Mouse (Mus musculus) limb, embryonic 12.5 days (tissue): ENCODE results near the gene Gm12248. TPM values are rescaled to one million over a fixed set of nuclear protein-coding genes. Genes with fewer than 3 reads are reported as not detected.
A peak's percentile ranks its signal among the peaks of the same experiment; 100 is the strongest.

ENCODE experiments used
- ATAC-seq: fragments of 200-750 bp; cut with Nextera tagmentation; 2 replicates; pipeline ENCODE4 v1.8.0; 2017; ENCODE audit warnings: low read depth, moderate TSS enrichment; ENCODE audit not compliant: insufficient number of reproducible peaks, insufficient read depth, low FRiP score, low TSS enrichment
- H3K27ac ChIP-seq: fragments of 300-500 bp; sonication (generic); 2 replicates; pipeline ENCODE4 v1.5.1; 2016; ENCODE audit warnings: mild to moderate bottlenecking, moderate library complexity
- H3K27me3 ChIP-seq: fragments of 300-500 bp; sonication (generic); 2 replicates; pipeline ENCODE4 v1.6.1; 2016; ENCODE audit warnings: mild to moderate bottlenecking, moderate library complexity
- H3K36me3 ChIP-seq: fragments of 300-500 bp; sonication (generic); 2 replicates; pipeline ENCODE4 v1.6.1; 2016; ENCODE audit warnings: mild to moderate bottlenecking, moderate library complexity
- H3K4me1 ChIP-seq: fragments of 300-500 bp; sonication (generic); replicated peaks from 2 replicates; pipeline ENCODE4 v1.6.1; 2016
- H3K4me2 ChIP-seq: fragments of 300-500 bp; sonication (generic); 2 replicates; pipeline ENCODE4 v1.6.1; 2016; ENCODE audit warnings: mild to moderate bottlenecking, moderate library complexity
- H3K4me3 ChIP-seq: fragments of 300-500 bp; sonication (generic); replicated peaks from 2 replicates; pipeline ENCODE4 v1.5.1; 2016; ENCODE audit warnings: mild to moderate bottlenecking
- H3K9ac ChIP-seq: fragments of 300-500 bp; sonication (generic); replicated peaks from 2 replicates; pipeline ENCODE4 v1.6.1; 2016; ENCODE audit warnings: mild to moderate bottlenecking, moderate library complexity
- H3K9me3 ChIP-seq: fragments of 300-500 bp; sonication (generic); 2 replicates; pipeline ENCODE4 v1.6.1; 2016; ENCODE audit warnings: mild to moderate bottlenecking, moderate library complexity
- WGBS: fragments of 180-500 bp; shearing (Covaris S2); methylation state at CpG from one replicate; pipeline ENCODE4 v1.1.7; 2016; 5-methylcytosine and 5-hydroxymethylcytosine counted together
- polyA plus RNA-seq: library from polyadenylated mRNA; unstranded; fragments of >200 nt; fragmentation: Nextera tagmentation; extraction: Ambion mirVana; gene quantifications from 2 replicates; pipeline ENCODE4 v1.2.1, GENCODE M21; 2016

The Gm12248 gene
- polyA plus RNA-seq, 1 experiment from 2014 or later: not detected

- Histone ChIP-seq H3K27me3 (no peaks in the 10 kb centered on the region), H3K4me3 (no peak overlapping the region), H3K9ac (no peak overlapping the region), H3K4me2 (no peak overlapping the region), H3K36me3 (no peaks in the 10 kb centered on the region), H3K27ac (no peak overlapping the region), H3K4me1 (0 out of 2 replicates have a peak, but pooled peaks cover 11% of the 10 kb centered on the region), H3K9me3 (no peaks in the 10 kb centered on the region)
- no peak for ATAC-seq
- 89% methylated on average over 2 of the region's 2 CpGs for WGBS
These were observed 63.1 kb downstream of the Gm12248 start for GRCm38 (mm10) chr11:58029869-58030268.

GRCm38 (mm10) chr11:58028981-58029380 lies 64.0 kb downstream of the Gm12248 start:
- Histone ChIP-seq H3K27me3 (no peaks in the 10 kb centered on the region), H3K9ac (no peak overlapping the region), H3K9me3 (no peaks in the 10 kb centered on the region), H3K27ac (no peak overlapping the region), H3K4me2 (no peak overlapping the region), H3K4me1 (0 out of 2 replicates have a peak, but pooled peaks cover 11% of the 10 kb centered on the region), H3K36me3 (no peaks in the 10 kb centered on the region), H3K4me3 (no peak overlapping the region)
- WGBS: 93% methylated on average over 1 of the region's 1 CpGs
- no peak for ATAC-seq

GRCm38 (mm10) chr11:58026860-58027259 lies 66.1 kb downstream of the Gm12248 start:
- Histone ChIP-seq H3K9ac (no peak overlapping the region), H3K36me3 (no peaks in the 10 kb centered on the region), H3K4me1 (peaks cover 9% of the 10 kb centered on the region), H3K9me3 (no peaks in the 10 kb centered on the region), H3K27me3 (no peaks in the 10 kb centered on the region), H3K4me3 (no peak overlapping the region), H3K27ac (no peak overlapping the region), H3K4me2 (no peak overlapping the region)
- ATAC-seq: no peak
- 63% methylated on average over 1 of the region's 1 CpGs for WGBS

- Histone ChIP-seq H3K4me1 (peaks cover 15% of the 10 kb centered on the region), H3K4me3 (no peak overlapping the region), H3K27ac (no peak overlapping the region), H3K4me2 (no peak overlapping the region), H3K9me3 (no peaks in the 10 kb centered on the region), H3K27me3 (no peaks in the 10 kb centered on the region), H3K36me3 (no peaks in the 10 kb centered on the region), H3K9ac (no peak overlapping the region)
- ATAC-seq: no peak
- 63% methylated on average over 3 of the region's 3 CpGs for WGBS
These were observed 66.6 kb downstream of the Gm12248 start for GRCm38 (mm10) chr11:58026337-58026736.

- no peak overlapping the region for H3K4me3 ChIP-seq
- no peak for ATAC-seq
These were observed 67.1 kb downstream of the Gm12248 start for GRCm38 (mm10) chr11:58025881-58026280.

GRCm38 (mm10) chr11:58024671-58025070 lies 68.3 kb downstream of the Gm12248 start:
- WGBS: 90% methylated on average over 2 of the region's 2 CpGs
- H3K9me3 ChIP-seq: no peaks in the 10 kb centered on the region
- H3K36me3 ChIP-seq: no peaks in the 10 kb centered on the region
- no peak overlapping the region for H3K27ac ChIP-seq
- H3K4me3 ChIP-seq: no peak overlapping the region
- peaks cover 20% of the 10 kb centered on the region for H3K4me1 ChIP-seq
- H3K4me2 ChIP-seq: no peak overlapping the region
- H3K27me3 ChIP-seq: no peaks in the 10 kb centered on the region
- no peak for ATAC-seq
- H3K9ac ChIP-seq: no peak overlapping the region

More at GRCm38 (mm10) chr11:58025881-58026280, 67.1 kb downstream of the Gm12248 start:
- Histone ChIP-seq H3K27me3 (no peaks in the 10 kb centered on the region), H3K4me1 (peaks cover 15% of the 10 kb centered on the region), H3K4me2 (no peak overlapping the region), H3K9ac (no peak overlapping the region), H3K9me3 (no peaks in the 10 kb centered on the region), H3K27ac (no peak overlapping the region), H3K36me3 (no peaks in the 10 kb centered on the region)
- 85% methylated on average over 4 of the region's 4 CpGs for WGBS

- Histone ChIP-seq H3K4me1 (peaks cover 20% of the 10 kb centered on the region), H3K27me3 (no peaks in the 10 kb centered on the region), H3K4me3 (no peak overlapping the region), H3K4me2 (no peak overlapping the region), H3K27ac (no peak overlapping the region), H3K9ac (no peak overlapping the region), H3K36me3 (no peaks in the 10 kb centered on the region), H3K9me3 (no peaks in the 10 kb centered on the region)
- no peak for ATAC-seq
- WGBS: 90% methylated on average over 1 of the region's 1 CpGs
These were observed 68.7 kb downstream of the Gm12248 start for GRCm38 (mm10) chr11:58024271-58024670.

GRCm38 (mm10) chr11:58021618-58022017 lies 71.3 kb downstream of the Gm12248 start:
- 36% methylated on average over 2 of the region's 2 CpGs for WGBS
- Histone ChIP-seq H3K27me3 (no peaks in the 10 kb centered on the region), H3K36me3 (no peaks in the 10 kb centered on the region), H3K27ac (0 out of 2 replicates have a peak overlapping the region, but pooled peaks have one; percentile 53), H3K4me3 (no peak overlapping the region), H3K9ac (no peak overlapping the region), H3K4me1 (peaks cover 34% of the 10 kb centered on the region), H3K4me2 (no peak overlapping the region), H3K9me3 (no peaks in the 10 kb centered on the region)
- no peak for ATAC-seq

GRCm38 (mm10) chr11:58021095-58021494 lies 71.8 kb downstream of the Gm12248 start:
- no peak for ATAC-seq
- Histone ChIP-seq H3K9me3 (no peaks in the 10 kb centered on the region), H3K36me3 (no peaks in the 10 kb centered on the region), H3K4me1 (peaks cover 39% of the 10 kb centered on the region), H3K27ac (0 out of 2 replicates have a peak overlapping the region, but pooled peaks have one; percentile 53), H3K9ac (no peak overlapping the region), H3K27me3 (no peaks in the 10 kb centered on the region), H3K4me3 (no peak overlapping the region), H3K4me2 (no peak overlapping the region)
- WGBS: 62% methylated on average over 1 of the region's 1 CpGs

- no peak for ATAC-seq
- H3K27ac ChIP-seq: no peak overlapping the region
- H3K4me1 ChIP-seq: peaks cover 49% of the 10 kb centered on the region
- no peaks in the 10 kb centered on the region for H3K27me3 ChIP-seq
- no peak overlapping the region for H3K9ac ChIP-seq
- H3K4me3 ChIP-seq: no peak overlapping the region
- 86% methylated on average over 4 of the region's 4 CpGs for WGBS
- no peaks in the 10 kb centered on the region for H3K36me3 ChIP-seq
- H3K4me2 ChIP-seq: no peak overlapping the region
- no peaks in the 10 kb centered on the region for H3K9me3 ChIP-seq
These were observed 74.2 kb downstream of the Gm12248 start for GRCm38 (mm10) chr11:58018701-58019100.

- no peak for ATAC-seq
- H3K4me1 ChIP-seq: peaks cover 49% of the 10 kb centered on the region
- no peaks in the 10 kb centered on the region for H3K27me3 ChIP-seq
- H3K4me3 ChIP-seq: no peak overlapping the region
- no peak overlapping the region for H3K9ac ChIP-seq
- WGBS: 81% methylated on average over 2 of the region's 2 CpGs
- no peak overlapping the region for H3K4me2 ChIP-seq
- no peaks in the 10 kb centered on the region for H3K36me3 ChIP-seq
- no peaks in the 10 kb centered on the region for H3K9me3 ChIP-seq
- no peak overlapping the region for H3K27ac ChIP-seq
These were observed 74.6 kb downstream of the Gm12248 start for GRCm38 (mm10) chr11:58018287-58018686.

GRCm38 (mm10) chr11:58017422-58017821 lies 75.5 kb downstream of the Gm12248 start:
- H3K4me3 ChIP-seq: no peak overlapping the region
- no peaks in the 10 kb centered on the region for H3K27me3 ChIP-seq
- H3K9me3 ChIP-seq: no peaks in the 10 kb centered on the region
- WGBS: 94% methylated on average over 1 of the region's 1 CpGs
- no peak overlapping the region for H3K4me2 ChIP-seq
- H3K4me1 ChIP-seq: peaks cover 49% of the 10 kb centered on the region
- 0 out of 2 replicates have a peak overlapping the region, but pooled peaks have one; percentile 29 for H3K27ac ChIP-seq
- H3K9ac ChIP-seq: no peak overlapping the region
- no peaks in the 10 kb centered on the region for H3K36me3 ChIP-seq
- no peak for ATAC-seq
